Mouse (Mus musculus) midbrain, postnatal 0 days (tissue): ENCODE data around the gene Il10rb. TPM values are rescaled to one million over a fixed set of nuclear protein-coding genes. Genes with fewer than 3 reads are reported as not detected.

Source experiments
- ATAC-seq: fragments of 200-750 bp; cut with Nextera tagmentation; 2 replicates; pipeline ENCODE4 v1.8.0; 2017; ENCODE audit warnings: moderate number of reproducible peaks, mild to moderate bottlenecking, moderate TSS enrichment, moderate library complexity; ENCODE audit not compliant: low FRiP score
- DNase-seq: peaks from one replicate; pipeline ENCODE4 v3.0.0-alpha.2; 2015; ENCODE audit warnings: low spot score
- H3K27ac ChIP-seq: fragments of 300-500 bp; sonication (generic); 2 replicates; pipeline ENCODE4 v1.5.1; 2014; ENCODE audit warnings: low read depth, mild to moderate bottlenecking, low read length, mixed read lengths
- H3K27me3 ChIP-seq: fragments of 300-500 bp; sonication (generic); 2 replicates; pipeline ENCODE4 v1.6.1; 2014; ENCODE audit warnings: low read length, control low read depth, mixed read lengths; ENCODE audit not compliant: insufficient read depth
- H3K36me3 ChIP-seq: fragments of 300-500 bp; sonication (generic); 2 replicates; pipeline ENCODE4 v1.6.1; 2014; ENCODE audit warnings: low read length, control low read depth, mixed read lengths; ENCODE audit not compliant: insufficient read depth
- H3K4me1 ChIP-seq: fragments of 300-500 bp; sonication (generic); 2 replicates; pipeline ENCODE4 v1.6.1; 2014; ENCODE audit warnings: mild to moderate bottlenecking, control low read depth, antibody characterized with exemption, low read length, mixed read lengths; ENCODE audit not compliant: insufficient read depth
- H3K4me2 ChIP-seq: fragments of 300-500 bp; sonication (generic); 2 replicates; pipeline ENCODE4 v1.6.1; 2014; ENCODE audit warnings: low read depth, mild to moderate bottlenecking, low read length, mixed read lengths; ENCODE audit not compliant: poor library complexity, severe bottlenecking
- H3K4me3 ChIP-seq: fragments of 300-500 bp; sonication (generic); 2 replicates; pipeline ENCODE4 v1.5.1; 2014; ENCODE audit warnings: low read depth, mild to moderate bottlenecking, low read length, moderate library complexity
- H3K9ac ChIP-seq: fragments of 300-500 bp; sonication (generic); replicated peaks from 2 replicates; pipeline ENCODE4 v1.6.1; 2014; ENCODE audit warnings: mild to moderate bottlenecking, low read length, moderate library complexity, mixed read lengths; ENCODE audit not compliant: poor library complexity, severe bottlenecking
- H3K9me3 ChIP-seq: fragments of 300-500 bp; sonication (generic); 2 replicates; pipeline ENCODE4 v1.6.1; 2016; ENCODE audit warnings: low read length, control low read depth
- CTCF ChIP-seq: IDR thresholded peaks from 2 replicates; pipeline ENCODE4 v1.5.1; 2016; ENCODE audit warnings: antibody characterized with exemption, mild to moderate bottlenecking
- WGBS: fragments of 180-500 bp; shearing (Covaris S2); extraction: QIAGEN DNeasy Blood & Tissue Kit; methylation state at CpG from one replicate; pipeline ENCODE4 v1.1.7; 2014; 5-methylcytosine and 5-hydroxymethylcytosine counted together
- polyA plus RNA-seq: library from polyadenylated mRNA; unstranded; fragments of >200 nt; fragmentation: Nextera tagmentation; extraction: Ambion mirVana; gene quantifications from 2 replicates; pipeline ENCODE4 v1.2.1, GENCODE M21; 2015
- total RNA-seq: library from RNA; depleted of rRNA; stranded (reverse); fragments of >200 nt; gene quantifications from 2 replicates; pipeline ENCODE4 v1.2.3, GENCODE M21; 2014

Gene Il10rb
- total and polyA plus RNA-seq, 2 experiments from 2014 or later = 5.5 to 10.5 TPM

DNA sequence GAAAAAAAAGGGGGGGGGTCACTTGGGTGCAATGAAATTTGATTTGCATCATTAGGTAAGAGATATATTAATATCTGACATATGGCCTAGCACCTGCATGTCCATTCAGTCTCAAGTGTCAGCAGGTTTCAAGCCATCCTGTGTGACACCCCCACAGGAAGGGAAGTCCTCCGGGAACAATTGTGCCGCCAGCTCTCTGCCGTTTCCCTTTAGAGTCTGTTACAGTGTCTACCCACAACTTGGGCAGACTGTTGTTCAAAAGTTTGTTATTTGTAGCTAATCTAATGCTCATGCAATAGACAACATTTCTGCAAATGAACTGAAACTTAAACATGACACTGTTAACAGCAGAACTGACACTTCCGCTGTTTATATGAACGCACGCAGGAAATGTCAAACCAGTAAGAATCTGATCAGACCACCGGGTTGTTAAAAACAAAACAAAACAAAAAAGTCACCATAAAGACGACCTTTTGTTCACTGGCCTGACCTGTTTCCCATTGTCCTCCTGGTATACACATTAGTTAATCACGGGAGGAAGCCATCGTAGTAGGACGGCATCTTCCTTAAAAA, 55.2 kb downstream of the Il10rb start:
- WGBS = 73% methylated on average over 11 of the region's 11 CpGs
- H3K27ac ChIP-seq = no peak overlapping the region
- TF ChIP-seq CTCF = no peak
- no peak overlapping the region for H3K4me3 ChIP-seq
- no peak for DNase-seq
- H3K9ac ChIP-seq = no peak overlapping the region
- H3K9me3 ChIP-seq = no peaks in the 10 kb centered on the region
- no peak for ATAC-seq
- H3K4me1 ChIP-seq = peaks cover 6% of the 10 kb centered on the region
- no peaks in the 10 kb centered on the region for H3K36me3 ChIP-seq
- H3K4me2 ChIP-seq = no peak overlapping the region
- no peaks in the 10 kb centered on the region for H3K27me3 ChIP-seq

DNA sequence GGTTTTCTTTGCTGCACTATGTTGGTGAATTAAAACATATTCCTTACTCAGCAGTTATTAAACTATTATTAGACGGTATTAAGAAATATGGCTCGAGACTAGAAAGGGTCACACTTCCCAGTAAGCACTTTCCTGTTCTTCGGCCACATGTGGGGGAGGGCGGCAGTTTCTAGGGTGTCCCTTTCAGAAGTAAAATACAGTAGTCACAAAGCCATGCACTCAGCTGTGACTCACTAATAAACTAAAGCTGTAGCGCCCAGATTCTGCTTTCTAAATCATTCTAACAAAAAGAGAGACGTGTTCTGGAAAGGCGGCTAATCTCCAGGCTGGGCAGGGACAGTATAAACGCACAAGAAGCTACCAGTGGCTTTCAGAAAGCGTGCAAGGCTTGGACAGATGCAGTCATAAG, 55.8 kb downstream of the Il10rb start:
- H3K4me1 ChIP-seq = peaks cover 8% of the 10 kb centered on the region
- no peak overlapping the region for H3K9ac ChIP-seq
- H3K4me3 ChIP-seq = no peak overlapping the region
- H3K4me2 ChIP-seq = no peak overlapping the region
- DNase-seq (no peak), ATAC-seq (no peak)
- no peaks in the 10 kb centered on the region for H3K27me3 ChIP-seq
- no peaks in the 10 kb centered on the region for H3K36me3 ChIP-seq
- no peaks in the 10 kb centered on the region for H3K9me3 ChIP-seq
- H3K27ac ChIP-seq = no peak overlapping the region
- WGBS = 63% methylated on average over 9 of the region's 9 CpGs
- no peak for TF ChIP-seq CTCF

DNA sequence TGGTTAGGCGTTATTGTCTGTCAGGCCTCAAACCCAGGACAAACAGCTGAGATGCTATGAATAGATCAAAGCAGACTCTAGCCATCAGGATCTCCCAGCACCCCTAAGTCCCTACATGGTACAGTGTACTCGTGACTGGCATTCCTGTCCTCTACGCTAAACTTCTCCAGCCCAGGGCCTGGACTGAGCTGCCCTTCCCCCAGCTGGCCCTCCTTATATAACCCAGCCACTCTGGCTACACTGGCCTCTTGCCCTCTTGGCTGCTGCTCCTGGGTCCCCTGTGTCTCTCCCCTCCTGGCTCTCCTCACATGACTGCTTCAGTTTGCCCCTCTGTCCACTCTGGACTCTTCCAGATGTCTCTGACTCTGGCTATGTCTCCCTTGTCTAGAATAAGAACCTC, 56.7 kb downstream of the Il10rb start:
- ATAC-seq (no peak), DNase-seq (no peak)
- Histone ChIP-seq H3K4me2 (no peak overlapping the region), H3K36me3 (no peaks in the 10 kb centered on the region), H3K9me3 (no peaks in the 10 kb centered on the region), H3K4me1 (peaks cover 8% of the 10 kb centered on the region), H3K27ac (no peak overlapping the region), H3K4me3 (no peak overlapping the region), H3K9ac (no peak overlapping the region), H3K27me3 (no peaks in the 10 kb centered on the region)
- WGBS = 79% methylated on average over 3 of the region's 3 CpGs
- TF ChIP-seq CTCF = no peak

DNA sequence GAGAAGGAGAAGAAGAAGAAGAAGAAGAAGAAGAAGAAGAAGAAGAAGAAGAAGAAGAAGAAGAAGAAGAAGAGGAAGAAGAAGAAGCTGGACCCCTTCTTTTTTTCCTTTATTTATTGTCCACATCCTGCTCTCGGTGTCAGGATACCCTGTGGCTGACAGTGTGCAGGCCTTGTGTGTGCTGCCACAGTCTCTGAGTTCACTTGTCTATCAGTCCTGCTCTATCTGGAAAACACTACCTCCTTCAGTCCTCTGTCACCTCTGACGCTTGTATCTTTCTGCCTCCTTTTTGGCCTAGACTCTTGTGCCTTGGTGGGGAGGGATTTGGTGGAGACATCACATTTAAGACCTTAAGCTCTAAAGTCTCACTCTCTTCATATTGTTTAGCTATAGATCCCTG, 57.4 kb downstream of the Il10rb start:
- no peak overlapping the region for H3K4me2 ChIP-seq
- H3K9ac ChIP-seq = no peak overlapping the region
- no peak overlapping the region for H3K4me3 ChIP-seq
- ATAC-seq (no peak), DNase-seq (no peak)
- H3K27me3 ChIP-seq = no peaks in the 10 kb centered on the region
- H3K9me3 ChIP-seq = no peaks in the 10 kb centered on the region
- peaks cover 8% of the 10 kb centered on the region for H3K4me1 ChIP-seq
- no peak overlapping the region for H3K27ac ChIP-seq
- no peak for TF ChIP-seq CTCF
- 93% methylated on average over 2 of the region's 2 CpGs for WGBS
- no peaks in the 10 kb centered on the region for H3K36me3 ChIP-seq

DNA sequence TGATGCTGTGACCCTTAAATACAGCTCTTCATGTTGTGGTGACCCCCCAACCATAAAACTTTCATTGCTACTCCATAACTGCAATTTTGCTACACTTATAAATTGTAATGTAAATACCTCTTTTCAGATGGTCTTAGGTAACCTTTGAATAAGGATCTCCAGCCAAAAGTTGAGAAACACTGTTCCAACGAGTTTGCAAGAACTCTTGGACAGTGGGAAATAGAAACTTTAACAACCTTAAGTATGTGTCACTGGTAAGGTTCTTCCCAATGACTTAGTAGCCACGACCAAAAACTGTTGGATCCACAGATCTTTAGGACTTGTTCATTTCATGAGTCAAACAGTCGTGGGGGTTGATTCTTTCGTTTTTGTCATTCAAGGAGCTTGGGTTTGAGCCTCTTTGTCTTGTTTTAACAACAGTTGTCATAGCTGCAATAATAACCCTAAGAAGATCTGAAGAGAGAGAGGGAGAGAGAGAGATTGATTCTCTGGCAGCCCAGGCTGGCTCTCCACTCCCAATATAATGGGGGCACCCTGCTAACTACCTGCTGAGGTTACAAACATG, 58.0 kb downstream of the Il10rb start:
- H3K9me3 ChIP-seq = no peaks in the 10 kb centered on the region
- H3K36me3 ChIP-seq = no peaks in the 10 kb centered on the region
- peak overlapping the region; percentile 62 for H3K4me3 ChIP-seq
- peak overlapping the region; percentile 90 for H3K4me2 ChIP-seq
- DNase-seq (no peak), ATAC-seq (no peak)
- peak overlapping the region; percentile 66 for H3K9ac ChIP-seq
- 86% methylated on average over 4 of the region's 4 CpGs for WGBS
- no peak for TF ChIP-seq CTCF
- no peaks in the 10 kb centered on the region for H3K27me3 ChIP-seq
- H3K27ac ChIP-seq = peak overlapping the region; percentile 83
- H3K4me1 ChIP-seq = peaks cover 8% of the 10 kb centered on the region

DNA sequence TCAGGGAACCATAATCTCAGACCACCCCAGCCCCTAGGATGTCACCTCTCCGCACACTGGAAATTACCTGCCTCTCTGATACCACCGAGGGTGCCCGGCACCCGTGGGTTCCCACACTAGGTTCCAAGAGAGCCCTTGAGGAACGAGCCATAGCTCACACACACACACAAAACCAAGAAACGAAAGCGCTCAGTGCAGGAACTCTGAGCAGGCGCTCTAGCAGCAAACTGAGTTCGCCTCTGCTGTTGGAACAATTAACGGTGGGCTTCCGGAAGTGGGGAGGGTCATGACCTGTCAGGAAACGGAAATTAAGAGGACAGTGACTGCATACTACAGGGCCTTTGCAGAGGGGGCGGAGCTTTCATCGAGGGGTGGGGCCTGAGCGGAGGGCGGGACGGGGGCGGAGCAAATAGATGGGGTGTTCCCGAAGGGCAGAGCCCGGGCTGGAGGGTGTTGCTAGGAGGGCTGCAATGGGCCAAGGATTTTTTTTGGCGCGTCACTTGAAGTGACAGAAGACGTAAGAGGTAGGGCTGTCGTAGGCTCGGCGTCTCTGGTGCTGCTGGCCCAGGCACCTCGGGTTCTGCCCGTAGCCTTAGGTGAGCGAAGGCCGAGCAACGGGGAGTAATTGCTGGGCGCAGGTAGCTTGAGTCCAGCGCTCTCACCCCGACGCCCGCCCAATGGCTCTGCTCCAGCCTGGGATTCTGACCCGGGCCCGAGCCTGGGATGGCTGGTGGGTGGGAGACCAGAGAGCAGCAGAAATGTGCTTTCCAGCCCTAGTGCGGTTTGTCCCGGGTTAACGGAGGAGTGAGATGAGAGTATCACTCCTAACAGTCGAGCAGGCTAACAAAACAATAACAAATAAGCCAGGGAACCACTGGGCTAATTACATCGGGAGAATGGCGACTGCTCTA, 58.9 kb downstream of the Il10rb start:
- no peak for TF ChIP-seq CTCF
- WGBS = 3% methylated on average over 43 of the region's 44 CpGs
- Histone ChIP-seq H3K9me3 (no peaks in the 10 kb centered on the region), H3K4me1 (peaks cover 8% of the 10 kb centered on the region), H3K36me3 (no peaks in the 10 kb centered on the region), H3K4me2 (peak overlapping the region; percentile 90), H3K4me3 (peak overlapping the region; percentile 62), H3K27me3 (no peaks in the 10 kb centered on the region), H3K27ac (peak overlapping the region; percentile 83), H3K9ac (peak overlapping the region; percentile 66)
- peak; percentile 95 for ATAC-seq
- peak; percentile 93 for DNase-seq
